Mouse (Mus musculus): Measurements from ENCODE around the gene Itpa.
"Not testable (repeated sequence)": the region's sequence is repeated elsewhere in the genome, so short reads cannot be mapped to it uniquely, and the experiment has no call there.

The Itpa gene

DNA sequence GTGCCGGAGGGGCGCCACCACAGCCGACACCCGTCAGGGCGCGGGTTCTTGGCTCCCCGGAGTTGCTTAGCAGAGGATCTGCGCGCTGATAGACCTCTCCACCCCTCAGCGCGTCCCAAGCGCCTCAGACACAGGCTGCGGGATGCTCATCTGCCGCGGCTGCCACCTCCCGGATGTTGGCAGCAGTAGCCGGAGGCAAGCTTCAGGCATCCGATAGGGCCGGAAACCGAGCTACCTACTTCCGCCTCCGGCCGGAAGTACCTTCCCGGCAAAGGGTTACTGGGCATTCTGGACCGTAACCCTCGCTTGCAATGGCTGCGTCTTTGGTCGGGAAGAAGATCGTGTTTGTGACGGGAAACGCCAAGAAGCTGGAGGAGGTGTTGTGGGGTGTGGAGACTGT, at the start of gene Itpa:
Itpa (plus strand) TSS at position 52 of the 400 bp plus-strand sequence.
- DNase-seq, result peak; percentile 87 to 89

DNA sequence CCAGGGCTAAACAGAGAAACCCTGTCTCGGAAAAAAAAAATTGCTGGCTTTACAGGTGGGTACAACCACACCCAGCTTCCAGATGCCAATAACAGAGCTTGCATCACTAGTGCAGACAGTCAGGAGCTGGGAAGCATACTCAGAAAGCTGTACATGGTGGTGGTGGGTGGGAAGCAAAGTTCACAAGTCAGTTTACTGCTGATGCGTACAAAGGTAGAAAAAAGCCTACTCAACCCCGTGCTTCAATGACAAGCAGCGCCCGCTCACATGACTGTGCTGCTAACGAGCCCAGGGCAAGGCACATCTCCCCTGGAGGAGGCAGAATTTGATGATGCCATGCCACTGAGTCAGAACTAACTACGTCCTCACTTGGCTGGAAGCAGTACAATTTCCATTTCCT, 48.4 kb upstream of the Itpa start:
- DNase-seq, result no peak

GRCm38 (mm10) chr2:130628424-130628823, 39.0 kb upstream of the Itpa start:
- DNase-seq, result peak; percentile 14 to 21

DNA sequence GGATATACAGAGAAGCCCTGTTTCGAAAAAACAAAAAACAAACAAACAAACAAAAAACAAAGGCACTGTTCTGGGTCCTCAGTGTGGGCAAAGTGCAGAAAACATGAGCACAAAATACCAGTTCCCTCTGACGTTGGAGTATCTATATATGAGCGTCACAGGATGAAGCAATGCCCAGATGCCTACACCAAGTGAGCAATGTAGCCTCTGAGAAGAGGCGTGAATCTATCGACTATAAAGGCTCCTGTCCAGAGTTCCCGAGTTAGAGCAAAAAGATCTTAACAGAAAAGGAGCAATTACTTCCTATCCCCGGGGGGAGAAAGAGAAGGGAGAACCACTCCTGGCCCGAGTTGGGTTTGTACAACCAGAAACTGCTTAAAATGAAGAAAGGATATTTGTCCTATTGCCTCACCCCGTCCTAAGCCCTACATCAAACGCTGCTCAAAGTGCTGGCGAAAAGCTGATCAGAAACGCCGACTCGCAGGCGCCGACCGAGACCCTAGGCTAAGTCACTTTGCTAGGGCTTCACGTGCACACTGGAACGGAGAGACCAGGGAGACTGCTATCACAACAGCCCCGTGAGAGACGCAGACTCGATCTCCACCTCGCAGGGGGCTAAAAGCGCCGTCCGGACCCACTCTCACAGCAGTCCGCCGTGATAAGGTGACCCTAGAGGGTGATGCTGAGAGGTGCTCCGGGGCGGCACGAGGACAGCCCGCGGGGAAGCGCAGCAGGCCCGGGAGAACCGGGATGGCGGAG, 38.2 kb upstream of the Itpa start:
- no peak for DNase-seq

DNA sequence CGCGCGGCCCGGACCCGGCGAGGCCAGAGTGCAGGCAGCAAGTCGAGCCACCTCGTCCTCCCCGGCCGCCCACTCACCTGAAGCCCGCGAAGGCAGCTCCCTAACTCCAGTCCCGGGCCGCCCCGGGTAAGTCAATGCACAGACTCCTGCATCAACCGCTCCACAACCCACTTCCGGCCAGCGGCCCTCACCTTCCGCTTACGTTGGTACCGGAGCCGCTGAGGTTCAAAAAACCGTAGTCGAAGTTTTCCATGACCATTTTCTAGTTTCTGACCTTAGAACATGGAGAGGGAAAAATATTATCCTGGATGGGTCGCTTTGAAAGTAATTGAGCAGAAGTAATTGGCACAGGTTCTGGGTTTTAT, 37.6 kb upstream of the Itpa start, which contains the start of the genes Fastkd5 and Ubox5:
Fastkd5 (minus strand) TSS at position 189 of the 365 bp plus-strand sequence.
Ubox5 (minus strand) TSS at position 200 of the 365 bp plus-strand sequence.
- DNase-seq, result peak; percentile 92 to 96

DNA sequence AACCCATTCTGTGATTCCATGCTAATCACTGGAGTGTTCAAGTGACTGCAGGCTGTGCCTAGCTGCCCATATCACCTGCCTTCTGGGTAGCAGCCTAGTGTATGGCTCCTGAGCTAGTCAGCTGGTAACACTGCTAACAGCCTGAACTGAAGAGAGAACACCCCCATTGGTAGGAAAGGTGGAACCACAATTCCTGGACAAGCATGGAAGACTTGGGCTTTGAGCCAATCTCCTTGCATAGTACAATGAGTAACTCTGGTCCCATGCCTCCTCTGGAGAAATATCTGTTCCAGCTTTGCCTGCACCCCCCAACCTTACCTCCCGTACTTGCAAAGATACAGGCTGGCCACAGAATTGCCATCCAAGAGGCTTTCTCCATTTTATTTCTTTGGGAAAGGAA, 35.0 kb upstream of the Itpa start:
- peak in 1 of 2 experiments; percentile 14 for DNase-seq

GRCm38 (mm10) chr2:130632887-130633675, 34.3 kb upstream of the Itpa start:
- peak in 1 of 2 experiments; percentile 13 for DNase-seq

DNA sequence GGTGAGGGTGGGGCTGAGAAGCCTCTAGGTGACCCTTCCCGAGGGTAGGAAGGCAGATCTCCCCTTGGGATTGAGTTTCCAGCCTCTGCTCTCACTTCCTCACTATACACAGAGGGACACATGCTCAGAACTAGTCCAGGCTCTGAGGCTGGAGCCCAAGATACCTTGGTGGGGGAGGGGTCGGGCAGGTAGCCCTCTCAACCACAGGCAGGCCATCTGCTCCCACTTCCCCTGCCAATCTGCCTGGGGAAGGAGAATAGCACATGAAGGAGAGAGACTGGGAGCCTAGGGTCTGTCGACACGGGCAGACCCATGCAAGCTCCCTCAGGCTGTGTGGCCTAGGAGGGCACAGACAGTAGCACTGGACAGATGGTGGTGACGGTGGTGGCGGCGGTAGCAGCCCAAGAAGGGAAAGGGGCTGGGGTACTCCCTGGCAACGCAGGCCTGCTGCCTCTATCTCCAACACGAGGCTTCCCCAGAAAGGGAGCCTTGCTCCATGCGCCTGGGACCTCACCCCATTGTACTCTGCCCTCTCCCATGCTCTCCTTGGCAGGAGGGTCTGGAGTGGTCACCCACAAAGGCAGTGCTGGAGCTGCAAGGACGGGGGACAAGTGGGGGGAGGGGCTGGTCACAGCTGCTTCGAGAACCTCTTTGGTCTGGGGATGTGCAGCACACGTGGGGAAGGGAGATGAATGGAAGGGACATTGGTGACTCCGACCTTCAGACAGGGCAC, 33.2 kb upstream of the Itpa start:
- DNase-seq, result peak; percentile 85 to 90

GRCm38 (mm10) chr2:130634739-130635411, 32.5 kb upstream of the Itpa start:
- peak; percentile 49 to 51 for DNase-seq

- peak; percentile 20 to 32 for DNase-seq
These were observed 31.6 kb upstream of the Itpa start for GRCm38 (mm10) chr2:130635847-130636246.

DNA sequence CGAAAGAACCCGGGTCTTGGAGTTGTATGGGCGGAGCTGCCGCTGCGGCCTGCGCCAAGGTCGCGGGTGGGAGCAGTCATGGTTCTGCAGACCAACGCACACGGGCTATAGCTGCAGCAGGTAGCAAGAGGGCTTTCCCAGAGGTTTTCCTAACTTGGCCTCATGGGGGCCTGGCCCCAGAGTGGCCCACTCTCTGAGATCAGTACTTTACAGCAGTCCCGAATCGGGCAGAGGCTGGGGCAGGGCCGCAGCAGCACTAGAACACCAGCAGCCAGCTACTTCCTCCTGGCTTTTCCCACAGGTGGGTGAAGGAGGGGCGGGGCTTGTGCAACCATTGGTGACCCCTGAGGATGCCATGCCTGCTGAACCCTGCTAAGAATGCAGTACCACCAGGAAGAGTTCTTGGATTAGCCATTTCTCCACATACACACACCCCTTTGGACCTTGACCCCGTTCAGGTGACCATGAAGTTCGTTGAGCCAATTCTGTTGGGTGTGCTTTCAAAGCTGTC, 29.3 kb upstream of the Itpa start:
- DNase-seq, result no peak

DNA sequence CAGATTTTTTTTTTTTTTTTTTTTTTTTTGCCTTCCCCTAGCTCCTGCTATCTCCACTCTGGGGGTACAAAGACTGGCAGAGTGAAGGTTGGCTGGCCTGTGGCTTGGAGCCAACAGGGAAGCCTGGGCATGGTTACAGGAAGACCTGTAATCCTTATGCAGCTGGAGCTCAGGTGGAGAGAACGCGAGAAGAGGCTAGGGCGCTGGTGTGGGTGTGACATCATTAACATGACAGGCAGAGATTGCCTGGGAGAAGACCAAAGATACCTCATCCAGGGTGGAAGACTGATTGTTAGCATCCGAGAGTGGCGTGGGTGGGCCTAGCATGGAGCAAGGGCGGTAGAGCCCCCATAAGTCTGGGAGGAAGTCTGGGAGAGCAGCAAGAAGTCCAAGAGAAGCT, 28.1 kb upstream of the Itpa start:
- no peak for DNase-seq

DNA sequence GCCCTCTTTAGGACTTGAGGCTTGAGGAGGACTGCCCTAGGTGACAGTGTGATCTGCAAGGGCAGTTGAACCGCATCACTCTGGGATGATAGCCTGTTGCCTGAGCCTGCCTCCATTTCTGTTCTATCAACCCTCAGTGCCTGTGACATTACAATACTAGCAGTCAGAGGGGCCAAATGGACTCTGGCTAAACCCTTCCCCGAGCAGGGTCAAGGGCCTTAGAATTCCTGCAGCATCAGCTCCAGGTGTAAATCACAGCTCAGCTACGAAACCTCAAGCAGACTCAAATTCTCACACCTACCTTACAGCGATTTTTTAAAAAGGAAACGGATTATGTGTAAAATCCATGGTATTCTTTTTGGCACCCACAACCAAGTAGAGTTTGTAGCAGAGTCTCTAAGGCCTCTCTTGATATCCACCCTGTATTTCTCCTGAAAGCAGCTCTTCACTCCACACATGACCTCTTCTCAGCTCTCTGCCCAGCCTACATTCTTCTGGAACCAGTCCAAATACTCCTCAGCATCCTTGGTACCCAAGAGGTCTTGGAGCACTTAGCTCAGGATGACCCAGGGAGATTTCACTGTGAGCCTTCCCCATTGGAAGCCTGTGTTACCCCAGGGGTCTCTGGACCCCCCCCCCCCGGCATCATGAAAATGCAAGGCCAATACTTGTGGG, 25.9 kb upstream of the Itpa start:
- no peak for DNase-seq

GRCm38 (mm10) chr2:130642197-130642660, 25.2 kb upstream of the Itpa start:
- no peak for DNase-seq

- peak; percentile 87 to 97 for DNase-seq
These were observed 24.6 kb upstream of the Itpa start, which contains the start of gene Lzts3 for GRCm38 (mm10) chr2:130642684-130643369. Gene Lzts3, minus strand, starts transcription at chr2:130642803.

GRCm38 (mm10) chr2:130645198-130645597, 22.2 kb upstream of the Itpa start:
- no peak for DNase-seq

DNA sequence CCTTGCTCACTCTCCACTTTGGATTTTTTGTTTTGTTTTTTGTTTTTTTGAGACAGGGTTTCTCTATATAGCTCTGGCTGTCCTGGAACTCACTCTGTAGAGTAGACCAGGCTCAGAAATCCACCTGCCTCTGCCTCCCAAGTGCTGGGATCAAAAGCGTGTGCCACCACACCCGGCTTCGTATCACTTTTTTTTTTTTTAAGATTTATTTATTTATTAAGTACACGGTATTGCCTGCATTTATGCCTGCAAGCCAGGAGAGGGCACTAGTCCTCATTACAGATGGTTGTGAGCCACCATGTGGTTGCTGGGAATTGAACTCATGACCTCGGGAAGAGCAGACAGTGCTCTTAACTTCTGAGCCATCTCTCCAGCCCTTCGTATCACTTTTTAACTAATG, 18.4 kb upstream of the Itpa start:
- DNase-seq, result not testable (repeated sequence)

DNA sequence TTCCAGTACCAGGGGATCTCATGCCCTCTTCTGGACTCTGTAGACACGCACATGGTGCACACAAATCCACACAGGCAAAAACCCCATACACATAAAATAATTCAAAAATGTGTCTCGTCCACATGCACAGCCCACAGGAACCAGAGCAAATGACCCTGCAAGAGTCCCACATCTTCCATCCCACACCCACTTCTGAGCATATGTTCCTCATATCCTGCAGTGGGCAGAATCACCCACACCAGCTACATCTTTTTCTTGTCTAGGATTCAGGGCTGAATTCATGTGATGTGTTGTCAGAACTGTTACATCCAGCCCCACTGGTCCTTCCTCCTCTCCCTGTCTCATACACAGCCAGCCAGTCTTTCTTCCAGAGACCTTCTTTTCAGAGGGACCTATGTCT, 14.1 kb upstream of the Itpa start:
- no peak for DNase-seq

GRCm38 (mm10) chr2:130653760-130654159, 13.7 kb upstream of the Itpa start:
- no peak for DNase-seq

DNA sequence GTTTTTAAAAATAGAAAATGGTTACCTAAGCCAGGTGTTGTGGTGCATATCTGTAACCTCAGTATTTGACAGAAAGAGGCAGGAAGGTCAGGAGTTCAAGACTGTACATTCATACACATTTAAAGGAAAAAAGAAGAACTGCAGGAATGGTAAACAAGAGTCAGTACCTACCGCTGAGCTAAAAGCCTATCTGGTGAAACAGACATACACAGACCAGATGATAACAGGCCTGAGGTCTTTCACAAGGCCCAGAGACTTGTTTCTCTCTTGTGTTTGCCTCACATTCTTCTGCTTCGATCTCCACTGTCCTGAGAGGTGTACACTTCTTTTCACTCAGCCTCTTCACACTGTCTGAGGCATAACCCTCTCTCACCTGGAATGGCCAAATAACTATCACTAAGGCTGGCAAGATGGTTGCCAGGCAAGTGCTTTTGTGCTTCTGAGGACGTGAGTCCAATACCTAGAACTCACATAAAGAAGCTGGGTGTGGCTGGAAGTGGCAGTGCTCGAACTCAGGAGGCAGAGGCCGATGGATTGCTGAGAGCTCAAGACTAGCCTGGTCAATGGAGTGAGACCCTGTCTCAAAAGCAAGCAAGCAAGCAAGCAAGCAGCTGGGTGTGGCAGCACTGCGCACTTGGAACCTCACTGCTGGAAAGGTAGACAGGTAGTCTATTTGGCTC, 11.6 kb upstream of the Itpa start:
- DNase-seq, result no peak
